Mouse (Mus musculus) layer of hippocampus, adult 9-11 months (tissue): Measurements from ENCODE around the gene Pml.
A peak's percentile ranks its signal among the peaks of the same experiment; 100 is the strongest.
"Not testable (repeated sequence)": the region's sequence is repeated elsewhere in the genome, so short reads cannot be mapped to it uniquely, and the experiment has no call there.

Experiments
- DNase-seq: peaks from one replicate; pipeline ENCODE4 v3.0.0; 2022

Pml gene

GRCm38 (mm10) chr9:58271109-58271508 is 21.5 kb upstream of the Pml start:
- peak; percentile 33 for DNase-seq

- DNase-seq, result no peak
These were observed 20.5 kb upstream of the Pml start for GRCm38 (mm10) chr9:58270081-58270480.

- no peak for DNase-seq
These were observed 19.1 kb upstream of the Pml start for GRCm38 (mm10) chr9:58268384-58269313.

DNA sequence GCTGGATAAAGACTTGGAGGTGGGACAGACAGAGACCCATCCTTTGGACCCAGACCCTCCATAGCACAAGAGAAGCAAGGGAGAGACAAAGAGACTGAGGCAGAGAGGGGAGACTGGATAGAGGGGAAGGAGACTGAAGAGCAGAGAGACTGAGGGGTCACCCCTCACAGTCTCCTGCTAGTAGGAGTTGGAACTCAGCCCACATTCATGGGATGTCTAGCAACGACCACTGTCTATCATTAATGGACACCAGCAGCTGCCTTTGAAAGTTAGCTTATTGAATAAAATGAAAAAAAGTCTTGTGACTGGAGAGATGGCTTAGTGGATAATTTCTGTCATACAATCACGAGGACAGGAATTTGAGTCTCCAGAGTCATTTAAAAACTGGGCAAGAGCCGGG is 17.5 kb upstream of the Pml start:
- no peak for DNase-seq

DNA sequence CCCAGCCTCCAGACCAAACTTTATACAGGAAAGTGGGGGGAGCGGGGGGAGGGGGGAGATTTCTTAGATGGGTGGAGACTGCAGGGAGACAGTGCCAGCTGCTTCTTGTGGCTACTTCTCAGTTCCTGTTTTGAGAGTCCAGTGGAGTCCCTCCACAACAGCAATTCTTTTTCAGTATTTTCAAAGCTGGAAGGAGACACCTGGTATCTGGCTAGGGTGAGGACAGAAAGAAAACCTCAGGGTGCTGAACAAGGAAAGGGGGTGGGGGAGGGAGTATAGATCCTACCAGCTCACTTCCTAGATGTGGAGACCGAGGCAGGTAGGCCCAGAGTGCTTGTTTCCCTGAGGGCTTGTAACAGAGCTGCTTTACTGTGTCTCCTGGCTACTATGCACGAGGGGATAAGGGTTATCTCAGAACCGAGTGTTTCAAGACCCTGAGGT is 17.0 kb upstream of the Pml start:
- no peak for DNase-seq

- DNase-seq, result no peak
These were observed 15.8 kb upstream of the Pml start for GRCm38 (mm10) chr9:58265368-58265767.

DNA sequence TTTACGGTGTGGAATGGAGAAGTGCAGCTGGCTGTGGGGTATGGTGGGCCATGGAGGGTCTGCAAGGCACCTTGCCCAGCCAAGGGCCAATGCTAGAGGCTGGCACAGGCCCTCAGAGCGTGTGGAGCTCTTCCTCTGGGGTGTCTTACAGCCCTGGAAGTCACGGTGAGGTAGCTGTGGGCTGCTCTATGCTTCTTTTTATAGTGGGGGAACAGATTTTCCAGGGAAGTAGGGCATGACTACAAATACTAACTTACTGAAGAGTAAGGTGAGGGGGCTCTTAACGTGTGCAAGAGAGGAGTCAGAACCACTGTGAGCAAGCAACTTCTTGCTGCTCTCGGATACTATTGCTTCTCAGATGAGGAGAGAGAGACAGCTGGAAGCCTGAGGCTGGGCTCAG is 12.9 kb upstream of the Pml start:
- no peak for DNase-seq

DNA sequence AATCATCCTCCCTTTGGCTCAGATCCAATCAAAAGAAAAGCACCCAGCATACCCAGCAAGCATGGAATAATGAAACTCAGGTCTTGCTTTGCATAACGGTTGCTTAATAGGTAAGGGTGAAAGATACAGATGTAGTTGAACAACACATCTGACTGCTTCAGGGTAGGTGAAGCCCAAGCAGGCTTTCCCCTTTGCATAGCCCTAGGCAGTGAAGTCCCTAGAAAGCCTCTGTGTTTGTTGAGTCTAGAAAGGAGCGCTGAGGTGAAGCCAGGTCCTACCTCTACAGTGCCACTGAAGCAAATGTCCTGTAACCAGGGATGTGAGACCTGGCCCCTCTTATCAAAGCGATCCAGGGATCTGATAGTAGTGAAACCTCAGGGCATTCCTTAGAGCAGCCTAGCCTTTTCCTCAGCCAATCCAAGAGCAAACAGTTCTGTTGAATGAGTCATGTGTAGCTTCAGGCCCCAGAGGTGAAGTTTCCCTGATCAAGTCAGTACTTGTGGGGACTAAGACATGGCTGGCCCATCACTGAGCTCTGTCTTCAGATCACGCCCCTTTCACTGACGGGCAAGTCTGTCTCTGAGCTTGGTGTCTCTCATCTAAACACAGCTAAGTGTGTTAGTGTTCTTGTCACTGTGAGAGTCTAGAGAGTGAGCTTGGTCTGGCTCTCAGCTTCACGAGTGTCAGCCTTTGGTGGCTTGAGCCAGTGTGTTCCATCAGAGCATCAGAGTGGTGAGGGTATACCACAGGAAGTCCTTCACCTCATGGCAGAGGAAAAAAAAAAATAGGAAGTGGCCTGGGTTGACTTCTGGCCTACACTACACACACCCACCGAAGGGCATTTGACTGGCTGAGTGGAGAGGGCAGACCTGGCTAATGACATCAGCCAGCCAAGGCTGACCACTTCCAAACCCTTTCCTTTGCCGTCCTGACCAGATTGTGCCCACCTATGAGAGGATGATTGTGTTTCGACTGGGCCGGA is 6.4 kb upstream of the Pml start:
- DNase-seq, result no peak

GRCm38 (mm10) chr9:58255105-58255504 is 5.5 kb upstream of the Pml start:
- DNase-seq, result no peak

DNA sequence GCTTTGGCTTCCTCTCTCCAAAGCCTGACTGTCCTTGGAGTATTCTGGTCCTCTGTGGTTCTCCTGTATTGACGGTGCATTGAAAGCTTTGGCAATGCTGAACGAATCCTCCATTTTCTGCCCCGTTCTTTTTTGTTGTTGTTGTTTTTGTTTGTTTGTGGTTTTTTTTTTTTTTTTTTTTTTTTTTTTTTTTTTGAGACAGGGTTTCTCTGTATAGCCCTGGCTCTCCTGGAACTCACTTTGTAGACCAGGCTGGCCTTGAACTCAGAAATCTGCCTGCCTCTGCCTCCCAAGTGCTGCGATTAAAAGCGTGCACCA is 4.2 kb upstream of the Pml start:
- DNase-seq, result not testable (repeated sequence)

GRCm38 (mm10) chr9:58253033-58253804 is 3.6 kb upstream of the Pml start, which contains the start of gene Stoml1:
Gene Stoml1, plus strand, starts transcription at chr9:58253164.
- peak; percentile 94 for DNase-seq

GRCm38 (mm10) chr9:58250730-58251129 is 1.1 kb upstream of the Pml start:
- DNase-seq, result not testable (repeated sequence)

DNA sequence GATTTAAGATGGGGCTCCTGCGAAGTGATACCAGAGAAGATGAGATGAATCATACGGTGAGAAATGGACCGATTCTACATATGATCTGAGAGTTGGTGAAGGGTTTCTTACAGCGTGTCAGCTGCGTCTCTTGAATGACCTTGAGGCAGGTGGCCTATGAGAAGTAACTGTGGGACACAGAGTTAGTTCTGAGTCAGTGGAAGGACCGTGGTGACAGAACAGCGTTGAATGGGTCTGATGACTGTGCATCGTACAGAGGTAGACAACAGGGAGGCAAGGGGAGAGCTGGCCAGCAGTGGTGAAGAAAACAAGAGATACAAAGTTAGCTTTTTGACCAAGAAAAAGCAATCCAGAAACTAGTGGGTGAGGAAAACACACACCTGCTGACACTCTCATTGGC is 736 bp upstream of the Pml start:
- no peak for DNase-seq

DNA sequence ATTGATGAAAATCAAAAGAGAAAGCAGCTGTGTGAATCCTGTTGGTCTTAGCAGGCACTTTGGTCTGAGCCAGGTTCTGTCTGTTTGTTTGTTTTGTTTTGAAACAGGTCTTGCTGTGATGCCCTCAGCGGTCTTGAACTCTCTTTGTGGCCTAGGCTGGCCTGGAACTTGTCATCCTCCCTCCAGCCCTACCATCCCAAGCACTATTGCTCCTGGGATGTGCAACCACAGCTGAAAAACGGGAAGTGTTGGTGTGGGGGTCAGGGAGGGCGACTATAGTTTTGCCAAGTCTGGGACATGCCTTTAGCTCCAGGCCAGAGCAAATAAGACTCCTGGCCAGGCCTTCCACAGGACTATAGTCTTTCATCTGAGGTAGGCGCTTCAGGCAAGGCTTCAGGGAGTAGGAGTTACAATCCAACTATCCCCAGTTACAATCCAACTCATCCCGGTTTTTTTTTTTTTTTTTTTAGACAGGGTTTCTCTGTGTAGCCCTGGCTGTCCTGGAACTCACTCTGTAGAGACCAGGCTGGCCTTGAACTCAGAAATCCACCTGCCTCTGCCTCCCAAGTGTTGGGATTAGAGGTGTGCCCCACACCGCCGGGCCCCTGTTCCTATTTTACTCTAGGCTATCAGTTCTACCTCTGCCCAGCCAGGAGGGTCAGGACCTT is 706 bp downstream of the Pml start:
- no peak for DNase-seq

DNA sequence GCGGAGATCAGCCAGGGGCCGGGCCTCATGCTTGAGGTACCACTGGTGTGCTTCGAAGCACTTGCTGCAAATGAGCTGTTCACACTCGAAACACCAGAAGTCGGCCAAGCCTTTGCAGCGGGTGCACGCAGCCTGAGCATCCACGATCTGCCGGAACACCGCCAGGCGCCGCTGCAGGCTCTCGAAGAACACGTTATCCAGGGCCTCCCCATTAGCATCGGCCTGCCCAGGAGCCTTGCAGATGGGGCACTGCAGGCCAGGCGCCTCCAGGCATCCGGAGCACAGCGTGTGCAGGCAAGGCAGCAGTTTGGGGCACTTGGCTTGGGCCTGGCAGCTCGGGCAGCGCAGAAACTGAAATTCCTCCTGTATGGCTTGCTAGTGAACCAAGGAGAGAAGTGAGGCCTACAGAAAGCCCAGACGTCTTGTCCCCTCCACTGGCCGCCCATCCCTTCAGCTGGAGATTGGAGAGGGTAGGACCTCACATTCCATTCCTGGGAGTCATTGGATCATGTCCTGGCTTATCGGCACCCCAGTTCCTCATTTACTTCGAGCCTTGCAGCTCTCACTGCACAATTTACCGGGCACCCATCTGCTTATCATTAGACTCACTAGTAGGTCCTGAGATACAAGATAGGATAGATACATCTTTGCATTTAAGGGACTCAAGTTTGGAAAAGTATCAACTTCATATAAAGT is 2.4 kb downstream of the Pml start:
- DNase-seq, result peak; percentile 82

DNA sequence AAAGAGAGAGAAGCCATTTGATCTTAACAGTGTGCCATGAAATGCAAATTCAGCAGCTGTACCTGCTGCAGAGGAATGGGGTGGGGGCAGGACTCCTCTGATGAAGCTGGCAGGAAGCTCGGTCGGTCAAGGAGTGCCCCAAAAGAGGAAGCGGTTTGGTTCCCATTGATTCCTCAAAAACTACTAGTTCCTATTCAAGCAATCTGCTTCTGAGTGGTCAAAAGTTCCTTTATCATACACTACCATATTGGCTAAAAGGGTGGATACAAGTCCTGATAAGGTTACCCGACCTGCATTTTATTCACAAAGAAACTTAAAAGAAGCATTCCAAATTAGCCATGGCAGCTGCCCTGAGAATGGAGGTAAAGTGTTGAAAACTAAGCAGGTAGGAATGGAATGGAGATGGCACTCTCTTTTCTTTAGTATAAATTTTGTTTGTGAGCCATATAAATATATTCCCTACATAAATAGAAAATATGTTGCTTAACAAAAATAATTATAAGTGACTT is 3.4 kb downstream of the Pml start:
- no peak for DNase-seq

DNA sequence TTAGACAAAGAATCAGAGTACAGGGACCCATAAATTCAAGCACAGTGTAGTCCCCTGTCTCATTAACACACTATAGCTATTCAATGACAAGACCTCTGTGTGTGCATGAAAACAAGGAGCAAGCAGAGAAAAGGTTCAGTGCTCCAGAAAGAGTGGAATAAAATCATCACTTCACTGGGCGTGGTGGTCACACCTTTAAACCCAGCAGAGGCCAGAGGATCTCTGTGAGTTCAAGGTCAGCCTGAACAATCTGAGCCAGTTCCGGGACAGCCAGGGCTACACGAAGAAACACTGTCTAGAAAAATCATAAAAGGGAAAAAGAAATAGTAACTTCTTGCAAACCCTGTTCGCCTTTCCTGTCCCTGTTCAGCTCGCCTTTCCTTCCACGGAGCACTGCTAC is 5.9 kb downstream of the Pml start:
- DNase-seq, result no peak

GRCm38 (mm10) chr9:58242696-58243095 is 6.9 kb downstream of the Pml start:
- no peak for DNase-seq

GRCm38 (mm10) chr9:58241780-58242485 is 7.7 kb downstream of the Pml start:
- no peak for DNase-seq

DNA sequence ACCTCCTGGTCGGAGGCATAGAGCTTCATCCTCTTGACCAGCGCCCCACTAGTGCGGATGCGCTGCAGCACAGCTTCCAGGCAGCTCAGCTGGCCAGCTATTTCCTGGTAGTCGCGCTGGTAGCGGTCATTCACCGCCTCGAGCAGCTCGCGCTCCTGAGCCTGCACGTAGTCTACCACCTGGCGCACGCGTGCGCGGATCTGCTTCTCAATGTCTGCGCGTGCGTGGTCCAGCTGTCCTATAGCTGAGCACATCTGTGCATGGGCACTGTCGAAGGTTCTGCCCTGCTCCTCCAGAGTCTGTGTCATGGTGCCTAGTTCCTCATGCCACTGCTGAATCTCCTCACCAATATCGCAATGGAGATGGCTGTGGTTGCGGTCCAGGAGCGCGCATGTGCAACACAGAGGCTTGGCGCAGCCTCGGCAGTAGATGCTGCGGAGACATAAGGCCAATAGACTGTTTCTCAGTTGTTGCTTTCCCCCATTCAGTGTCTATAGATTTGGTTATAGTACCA is 15.0 kb downstream of the Pml start:
- no peak for DNase-seq

GRCm38 (mm10) chr9:58232374-58232773 is 17.2 kb downstream of the Pml start:
- peak; percentile 37 for DNase-seq
